Mouse (Mus musculus): Measurements from ENCODE around the gene Large1. TPM values are rescaled to one million over a fixed set of nuclear protein-coding genes. Genes with fewer than 3 reads are reported as not detected.
A peak's percentile ranks its signal among the peaks of the same experiment; 100 is the strongest.

Large1 gene
- polyA plus RNA-seq, 1 experiment from 2014 or later = 15.0 TPM

- Histone ChIP-seq H3K27me3 (ENCODE audit: control insufficient read depth, insufficient read depth, low read length) (no peaks in the 10 kb centered on the region), H3K9me3 (ENCODE audit: control insufficient read depth, low read depth, low read length) (no peaks in the 10 kb centered on the region), H3K4me3 (ENCODE audit: low read depth, low read length) (no peak overlapping the region), H3K9ac (replicated peaks; ENCODE audit: low read depth, low read length) (no peak overlapping the region), H3K36me3 (ENCODE audit: control insufficient read depth, insufficient read depth, low read length) (no peaks in the 10 kb centered on the region), H3K27ac (ENCODE audit: low read length) (no peak overlapping the region), H3K4me1 (ENCODE audit: control insufficient read depth, insufficient read depth, low read length) (no peaks in the 10 kb centered on the region), H3K4me2 (replicated peaks; ENCODE audit: low read depth, low read length) (no peak overlapping the region)
- WGBS = 89% methylated on average over 6 of the region's 6 CpGs
- no peak for ATAC-seq (ENCODE audit: insufficient number of reproducible peaks, insufficient read depth, low FRiP score, low read depth)
Measured at GRCm38 (mm10) chr8:72901591-72901990, 451.7 kb downstream of the Large1 start.

DNA sequence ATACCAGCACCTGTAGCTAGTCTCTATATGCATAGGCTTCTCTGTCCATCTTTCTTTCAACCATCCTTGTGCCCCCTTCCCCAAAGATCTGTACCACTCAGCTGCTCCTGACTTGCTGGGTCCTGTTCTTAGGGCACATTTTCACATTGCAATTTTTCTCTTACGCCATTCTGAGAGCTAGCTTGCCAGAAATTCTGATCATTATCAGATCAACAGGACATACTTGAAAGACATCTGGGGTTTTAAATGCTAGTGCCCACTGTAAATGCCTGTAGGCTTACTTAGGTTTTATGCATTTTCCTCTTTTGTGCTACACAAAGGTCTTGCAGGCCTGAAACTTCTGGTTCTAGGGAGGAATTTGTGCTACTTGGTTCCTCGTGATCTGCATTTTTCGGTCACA lies 454.0 kb downstream of the Large1 start:
- no peak overlapping the region for H3K9ac ChIP-seq (replicated peaks; ENCODE audit: low read depth, low read length)
- H3K36me3 ChIP-seq (ENCODE audit: control insufficient read depth, insufficient read depth, low read length) = no peaks in the 10 kb centered on the region
- no peak overlapping the region for H3K27ac ChIP-seq (ENCODE audit: low read length)
- H3K9me3 ChIP-seq (ENCODE audit: control insufficient read depth, low read depth, low read length) = no peaks in the 10 kb centered on the region
- H3K4me2 ChIP-seq (replicated peaks; ENCODE audit: low read depth, low read length) = no peak overlapping the region
- H3K4me3 ChIP-seq (ENCODE audit: low read depth, low read length) = no peak overlapping the region
- no peaks in the 10 kb centered on the region for H3K4me1 ChIP-seq (ENCODE audit: control insufficient read depth, insufficient read depth, low read length)
- 88% methylated on average over 3 of the region's 3 CpGs for WGBS
- no peak for ATAC-seq (ENCODE audit: insufficient number of reproducible peaks, insufficient read depth, low FRiP score, low read depth)
- no peaks in the 10 kb centered on the region for H3K27me3 ChIP-seq (ENCODE audit: control insufficient read depth, insufficient read depth, low read length)

GRCm38 (mm10) chr8:72883033-72883432 lies 470.3 kb downstream of the Large1 start:
- no peak overlapping the region for H3K4me3 ChIP-seq (ENCODE audit: low read depth, low read length)
- no peaks in the 10 kb centered on the region for H3K36me3 ChIP-seq (ENCODE audit: control insufficient read depth, insufficient read depth, low read length)
- no peak overlapping the region for H3K4me2 ChIP-seq (replicated peaks; ENCODE audit: low read depth, low read length)
- no peaks in the 10 kb centered on the region for H3K4me1 ChIP-seq (ENCODE audit: control insufficient read depth, insufficient read depth, low read length)
- H3K9me3 ChIP-seq (ENCODE audit: control insufficient read depth, low read depth, low read length) = no peaks in the 10 kb centered on the region
- H3K27me3 ChIP-seq (ENCODE audit: control insufficient read depth, insufficient read depth, low read length) = no peaks in the 10 kb centered on the region
- ATAC-seq (ENCODE audit: insufficient number of reproducible peaks, insufficient read depth, low FRiP score, low read depth) = no peak
- no peak overlapping the region for H3K27ac ChIP-seq (ENCODE audit: low read length)
- H3K9ac ChIP-seq (replicated peaks; ENCODE audit: low read depth, low read length) = no peak overlapping the region
- 79% methylated on average over 2 of the region's 2 CpGs for WGBS

DNA sequence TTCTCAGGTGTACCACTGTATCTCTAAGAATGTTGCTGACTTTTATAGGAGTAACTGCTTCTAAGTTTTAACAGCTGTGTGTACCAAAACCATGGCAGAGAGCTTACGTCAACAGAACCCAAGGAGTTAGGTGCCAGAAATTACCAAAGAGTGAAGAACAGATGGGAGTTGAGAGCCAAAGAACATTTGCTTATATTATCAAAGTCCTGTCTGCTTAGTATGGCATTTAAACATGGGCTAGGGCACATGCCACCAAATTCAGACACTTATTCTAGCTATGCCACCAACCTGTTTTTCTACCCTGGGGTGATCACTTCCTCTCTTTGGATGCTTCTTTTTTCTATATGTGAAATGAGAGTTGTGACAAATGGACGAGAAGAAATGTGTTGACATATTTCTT lies 479.9 kb downstream of the Large1 start:
- Histone ChIP-seq H3K9ac (replicated peaks; ENCODE audit: low read depth, low read length) (no peak overlapping the region), H3K4me1 (ENCODE audit: control insufficient read depth, insufficient read depth, low read length) (no peaks in the 10 kb centered on the region), H3K27ac (ENCODE audit: low read length) (no peak overlapping the region), H3K27me3 (ENCODE audit: control insufficient read depth, insufficient read depth, low read length) (no peaks in the 10 kb centered on the region), H3K36me3 (ENCODE audit: control insufficient read depth, insufficient read depth, low read length) (no peaks in the 10 kb centered on the region), H3K4me3 (ENCODE audit: low read depth, low read length) (no peak overlapping the region), H3K9me3 (ENCODE audit: control insufficient read depth, low read depth, low read length) (no peaks in the 10 kb centered on the region), H3K4me2 (replicated peaks; ENCODE audit: low read depth, low read length) (no peak overlapping the region)
- no peak for ATAC-seq (ENCODE audit: insufficient number of reproducible peaks, insufficient read depth, low FRiP score, low read depth)
- 85% methylated on average over 2 of the region's 2 CpGs for WGBS

GRCm38 (mm10) chr8:72846881-72847280 lies 506.5 kb downstream of the Large1 start:
- Histone ChIP-seq H3K36me3 (ENCODE audit: control insufficient read depth, insufficient read depth, low read length) (no peaks in the 10 kb centered on the region), H3K4me3 (ENCODE audit: low read depth, low read length) (no peak overlapping the region), H3K4me2 (replicated peaks; ENCODE audit: low read depth, low read length) (no peak overlapping the region), H3K4me1 (ENCODE audit: control insufficient read depth, insufficient read depth, low read length) (no peaks in the 10 kb centered on the region), H3K9me3 (ENCODE audit: control insufficient read depth, low read depth, low read length) (no peaks in the 10 kb centered on the region), H3K9ac (replicated peaks; ENCODE audit: low read depth, low read length) (no peak overlapping the region), H3K27ac (ENCODE audit: low read length) (no peak overlapping the region), H3K27me3 (ENCODE audit: control insufficient read depth, insufficient read depth, low read length) (no peaks in the 10 kb centered on the region)
- no peak for ATAC-seq (ENCODE audit: insufficient number of reproducible peaks, insufficient read depth, low FRiP score, low read depth)

- Histone ChIP-seq H3K9me3 (ENCODE audit: control insufficient read depth, low read depth, low read length) (no peaks in the 10 kb centered on the region), H3K4me2 (replicated peaks; ENCODE audit: low read depth, low read length) (no peak overlapping the region), H3K27ac (ENCODE audit: low read length) (no peak overlapping the region), H3K36me3 (ENCODE audit: control insufficient read depth, insufficient read depth, low read length) (no peaks in the 10 kb centered on the region), H3K27me3 (ENCODE audit: control insufficient read depth, insufficient read depth, low read length) (no peaks in the 10 kb centered on the region), H3K9ac (replicated peaks; ENCODE audit: low read depth, low read length) (no peak overlapping the region), H3K4me1 (ENCODE audit: control insufficient read depth, insufficient read depth, low read length) (no peaks in the 10 kb centered on the region), H3K4me3 (ENCODE audit: low read depth, low read length) (no peak overlapping the region)
- 74% methylated on average over 4 of the region's 4 CpGs for WGBS
- ATAC-seq (ENCODE audit: insufficient number of reproducible peaks, insufficient read depth, low FRiP score, low read depth) = no peak
Measured at GRCm38 (mm10) chr8:72835863-72836262, 517.5 kb downstream of the Large1 start.

DNA sequence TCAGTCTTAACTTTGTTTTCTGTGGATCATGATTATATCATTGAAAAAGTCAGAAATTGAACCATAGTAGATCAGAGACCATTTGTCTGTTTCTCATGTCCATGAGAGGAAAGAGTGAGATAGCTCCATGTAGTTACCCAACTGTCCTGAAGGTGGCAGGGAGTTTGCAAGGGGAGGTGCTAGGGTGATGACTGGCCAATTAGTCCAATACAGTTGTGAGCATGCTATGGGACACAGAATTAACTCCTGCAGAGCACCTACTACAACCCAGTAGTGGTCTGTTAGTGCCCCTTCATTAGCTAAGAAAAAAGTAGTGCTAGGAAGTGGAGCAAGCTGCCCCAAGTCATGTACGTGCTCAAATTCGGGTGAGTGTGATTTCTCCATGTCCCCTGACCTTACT lies 520.2 kb downstream of the Large1 start:
- H3K9me3 ChIP-seq (ENCODE audit: control insufficient read depth, low read depth, low read length) = no peaks in the 10 kb centered on the region
- H3K27ac ChIP-seq (ENCODE audit: low read length) = no peak overlapping the region
- H3K36me3 ChIP-seq (ENCODE audit: control insufficient read depth, insufficient read depth, low read length) = no peaks in the 10 kb centered on the region
- WGBS = 85% methylated on average over 2 of the region's 2 CpGs
- no peak for ATAC-seq (ENCODE audit: insufficient number of reproducible peaks, insufficient read depth, low FRiP score, low read depth)
- H3K9ac ChIP-seq (replicated peaks; ENCODE audit: low read depth, low read length) = no peak overlapping the region
- no peaks in the 10 kb centered on the region for H3K27me3 ChIP-seq (ENCODE audit: control insufficient read depth, insufficient read depth, low read length)
- H3K4me2 ChIP-seq (replicated peaks; ENCODE audit: low read depth, low read length) = no peak overlapping the region
- no peak overlapping the region for H3K4me3 ChIP-seq (ENCODE audit: low read depth, low read length)
- H3K4me1 ChIP-seq (ENCODE audit: control insufficient read depth, insufficient read depth, low read length) = no peaks in the 10 kb centered on the region

DNA sequence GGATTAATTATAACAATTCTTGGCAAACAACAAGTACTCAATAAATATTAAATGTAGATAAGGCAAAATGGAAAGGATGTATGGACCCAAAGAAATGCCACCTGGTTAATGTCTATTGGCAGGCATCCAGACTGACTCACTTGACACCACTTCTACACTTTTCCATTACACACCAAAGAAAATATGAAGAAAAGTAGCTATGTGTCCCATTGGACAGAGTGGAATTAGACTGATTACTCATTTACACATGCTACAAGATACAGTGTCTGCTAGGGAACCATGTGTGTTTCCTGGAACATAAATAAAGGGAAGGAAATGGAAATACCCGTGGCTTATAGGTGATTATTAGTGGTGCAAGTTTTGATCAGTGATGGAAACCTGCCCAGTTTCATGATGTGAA lies 521.0 kb downstream of the Large1 start:
- Histone ChIP-seq H3K4me1 (ENCODE audit: control insufficient read depth, insufficient read depth, low read length) (no peaks in the 10 kb centered on the region), H3K9ac (replicated peaks; ENCODE audit: low read depth, low read length) (no peak overlapping the region), H3K4me3 (ENCODE audit: low read depth, low read length) (no peak overlapping the region), H3K9me3 (ENCODE audit: control insufficient read depth, low read depth, low read length) (no peaks in the 10 kb centered on the region), H3K4me2 (replicated peaks; ENCODE audit: low read depth, low read length) (no peak overlapping the region), H3K27me3 (ENCODE audit: control insufficient read depth, insufficient read depth, low read length) (no peaks in the 10 kb centered on the region), H3K36me3 (ENCODE audit: control insufficient read depth, insufficient read depth, low read length) (no peaks in the 10 kb centered on the region), H3K27ac (ENCODE audit: low read length) (no peak overlapping the region)
- WGBS = 60% methylated on average over 1 of the region's 1 CpGs
- ATAC-seq (ENCODE audit: insufficient number of reproducible peaks, insufficient read depth, low FRiP score, low read depth) = peak; percentile 61; the same call in 1 of the 2 replicates

GRCm38 (mm10) chr8:72817655-72818349 lies 535.5 kb downstream of the Large1 start:
- H3K4me1 ChIP-seq (ENCODE audit: control insufficient read depth, insufficient read depth, low read length) = no peaks in the 10 kb centered on the region
- 0 out of 2 replicates have a peak, but pooled peaks cover 8% of the 10 kb centered on the region for H3K36me3 ChIP-seq (ENCODE audit: control insufficient read depth, insufficient read depth, low read length)
- ATAC-seq (ENCODE audit: insufficient number of reproducible peaks, insufficient read depth, low FRiP score, low read depth) = no peak
- no peaks in the 10 kb centered on the region for H3K27me3 ChIP-seq (ENCODE audit: control insufficient read depth, insufficient read depth, low read length)
- 93% methylated on average over 5 of the region's 5 CpGs for WGBS
- no peaks in the 10 kb centered on the region for H3K9me3 ChIP-seq (ENCODE audit: control insufficient read depth, low read depth, low read length)
- H3K9ac ChIP-seq (replicated peaks; ENCODE audit: low read depth, low read length) = no peak overlapping the region
- no peak overlapping the region for H3K4me3 ChIP-seq (ENCODE audit: low read depth, low read length)
- H3K27ac ChIP-seq (ENCODE audit: low read length) = no peak overlapping the region
- H3K4me2 ChIP-seq (replicated peaks; ENCODE audit: low read depth, low read length) = no peak overlapping the region
